17 mouse cellular contexts compared by ENCODE assay signal in the genomic region with DNA sequence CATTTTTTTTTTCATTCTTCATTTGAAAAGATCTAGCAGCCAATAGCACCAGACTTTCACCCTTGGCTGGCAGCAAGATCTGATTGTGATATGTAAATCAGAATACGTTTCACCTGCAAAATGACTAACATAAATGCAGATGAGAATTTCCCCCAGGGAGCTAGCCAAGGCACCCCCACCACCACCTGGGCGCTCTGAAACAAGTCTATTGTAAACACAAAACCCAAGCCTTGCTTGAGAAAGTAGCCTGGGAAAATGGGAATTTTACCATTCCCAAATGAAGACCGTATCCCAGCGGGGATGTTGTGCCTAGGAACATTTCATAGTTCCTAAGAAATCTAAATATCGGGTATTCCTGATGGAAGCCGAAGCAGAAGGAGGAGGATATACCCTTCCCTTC.
A peak's percentile ranks its signal among the peaks of the same experiment; 100 is the strongest.
DNase-seq lines count a peak whose midpoint lies in the region; ATAC-seq and TF ChIP-seq lines count a peak whose summit lies in the region.
"Had no signal": no experiment of that assay in that cellular context is flagged by ENCODE, and none has a peak within 500 bp of the region (broad histone marks: within the 10 kb centered on the region; RNA-seq: fewer than 3 reads in every experiment).

No protein-coding gene starts in this region.

- no peaks in the 10 kb centered on the region for H3K9me3 ChIP-seq in heart, postnatal 0 days (replicated peaks; ENCODE audit: control insufficient read depth, low read length)
- no peaks in the 10 kb centered on the region for H3K9me3 ChIP-seq in heart, embryonic 12.5 days (replicated peaks)
- no peaks in the 10 kb centered on the region for H3K9me3 ChIP-seq in forebrain, embryonic 15.5 days
- no peaks in the 10 kb centered on the region for H3K9me3 ChIP-seq in stomach, embryonic 16.5 days (replicated peaks; ENCODE audit: control insufficient read depth, low read length)
- H3K9me3 ChIP-seq: limb, embryonic 10.5 days had no signal

- H3K4me2 ChIP-seq in heart, postnatal 0 days (ENCODE audit: low read depth, low read length): peak overlapping the region; percentile 23; the same call in 1 of the 2 replicates
- H3K4me2 ChIP-seq in heart, embryonic 12.5 days: no peak overlapping the region
- H3K4me2 ChIP-seq in forebrain, embryonic 15.5 days (replicated peaks): peak overlapping the region; percentile 15
- H3K4me2 ChIP-seq in stomach, embryonic 16.5 days (ENCODE audit: low read depth, low read length): peak overlapping the region; percentile 22; the same call in 1 of the 2 replicates
- H3K4me2 ChIP-seq: liver, embryonic 11.5 days had no signal

- TF ChIP-seq EP300 in heart, postnatal 0 days (IDR thresholded peaks at IDR 0.05; ENCODE audit: low read depth): no peak

- H3K4me3 ChIP-seq in heart, postnatal 0 days (ENCODE audit: low read depth, low read length): no peak overlapping the region
- no peak overlapping the region for H3K4me3 ChIP-seq in heart, embryonic 12.5 days
- H3K4me3 ChIP-seq in forebrain, embryonic 15.5 days: no peak overlapping the region
- no peak overlapping the region for H3K4me3 ChIP-seq in stomach, embryonic 16.5 days (replicated peaks; ENCODE audit: low read length)
- H3K4me3 ChIP-seq: left cerebral cortex, adult 2 months; limb, embryonic 10.5 days had no signal

- no peak for TF ChIP-seq CTCF in heart, postnatal 0 days (IDR thresholded peaks at IDR 0.05; ENCODE audit: low read depth)

- H3K36me3 ChIP-seq in heart, postnatal 0 days (replicated peaks; ENCODE audit: control insufficient read depth, insufficient read depth, low read length): no peaks in the 10 kb centered on the region
- H3K36me3 ChIP-seq in heart, embryonic 12.5 days: no peaks in the 10 kb centered on the region
- no peaks in the 10 kb centered on the region for H3K36me3 ChIP-seq in forebrain, embryonic 15.5 days
- no peaks in the 10 kb centered on the region for H3K36me3 ChIP-seq in stomach, embryonic 16.5 days (ENCODE audit: control insufficient read depth, insufficient read depth, low read length)
- H3K36me3 ChIP-seq: limb, embryonic 10.5 days had no signal

- no peak overlapping the region for H3K27ac ChIP-seq in heart, postnatal 0 days (ENCODE audit: low read depth)
- no peak overlapping the region for H3K27ac ChIP-seq in heart, embryonic 12.5 days (ENCODE audit: poor library complexity, severe bottlenecking)
- H3K27ac ChIP-seq in forebrain, embryonic 15.5 days (replicated peaks): no peak overlapping the region
- H3K27ac ChIP-seq in stomach, embryonic 16.5 days (ENCODE audit: low read length): no peak overlapping the region
- H3K27ac ChIP-seq: left cerebral cortex, adult 2 months; limb, embryonic 10.5 days had no signal

- no peak for ATAC-seq in heart, postnatal 0 days (ENCODE audit: insufficient read depth, low read depth)
- ATAC-seq in heart, embryonic 12.5 days (ENCODE audit: insufficient number of reproducible peaks, low FRiP score): no peak
- no peak for ATAC-seq in forebrain, embryonic 15.5 days (replicated peaks)
- ATAC-seq in stomach, embryonic 16.5 days (ENCODE audit: insufficient read depth, low FRiP score): no peak; the same call in 1 of the 2 replicates

- WGBS in heart, postnatal 0 days: 66% methylated on average over 6 of the region's 6 CpGs
- 53% methylated on average over 6 of the region's 6 CpGs for WGBS in heart, embryonic 12.5 days
- WGBS in forebrain, embryonic 15.5 days: 11% methylated on average over 6 of the region's 6 CpGs
- 42% methylated on average over 6 of the region's 6 CpGs for WGBS in stomach, embryonic 16.5 days

- no peak for DNase-seq in heart, postnatal 0 days (ENCODE audit: low spot score)
- DNase-seq in kidney, postnatal 36 days: peak; percentile 5 to 15
- no peak for DNase-seq in kidney, postnatal 25 days
- no peak for DNase-seq in layer of hippocampus, adult 9-10 months (ENCODE audit: low spot score)
- no peak for DNase-seq in frontal cortex, postnatal 14 days (ENCODE audit: low spot score in 2 of 2)
- DNase-seq: cerebellum, adult 9-10 months; gastrocnemius, postnatal 14 days; heart, postnatal 36 days; lung, adult 2 months; lung, postnatal 36 days; right cerebral cortex, adult 18-20 months had no signal

- no peak overlapping the region for H3K9ac ChIP-seq in heart, postnatal 0 days (replicated peaks; ENCODE audit: low read depth, low read length)
- H3K9ac ChIP-seq in heart, embryonic 12.5 days: no peak overlapping the region
- peak overlapping the region; percentile 17; the same call in 1 of the 2 replicates for H3K9ac ChIP-seq in forebrain, embryonic 15.5 days (replicated peaks)
- no peak overlapping the region for H3K9ac ChIP-seq in stomach, embryonic 16.5 days (ENCODE audit: low read length)

- no peaks in the 10 kb centered on the region for H3K27me3 ChIP-seq in heart, postnatal 0 days (ENCODE audit: control insufficient read depth, insufficient read depth, low read length)
- no peaks in the 10 kb centered on the region for H3K27me3 ChIP-seq in heart, embryonic 12.5 days (replicated peaks)
- H3K27me3 ChIP-seq in forebrain, embryonic 15.5 days: peaks cover 9% of the 10 kb centered on the region
- no peaks in the 10 kb centered on the region for H3K27me3 ChIP-seq in stomach, embryonic 16.5 days (ENCODE audit: control insufficient read depth, insufficient read depth, low read length)

- H3K4me1 ChIP-seq in heart, postnatal 0 days (ENCODE audit: control insufficient read depth, insufficient read depth): peaks cover 23% of the 10 kb centered on the region
- peaks cover 42% of the 10 kb centered on the region for H3K4me1 ChIP-seq in heart, embryonic 12.5 days (replicated peaks)
- H3K4me1 ChIP-seq in forebrain, embryonic 15.5 days: peaks cover 27% of the 10 kb centered on the region
- peaks cover 38% of the 10 kb centered on the region for H3K4me1 ChIP-seq in stomach, embryonic 16.5 days (ENCODE audit: control insufficient read depth, insufficient read depth, low read length)

Comparison
In these comparisons a context has a peak if more than half of its experiments do, and no peak if none do; other contexts are left out.
1. DNase-seq: peak in kidney, postnatal 36 days (2 of 2); none in heart, postnatal 0 days (single experiment), kidney, postnatal 25 days (0 of 2), layer of hippocampus, adult 9-10 months (single experiment) and frontal cortex, postnatal 14 days (0 of 2).